In the genomic region with DNA sequence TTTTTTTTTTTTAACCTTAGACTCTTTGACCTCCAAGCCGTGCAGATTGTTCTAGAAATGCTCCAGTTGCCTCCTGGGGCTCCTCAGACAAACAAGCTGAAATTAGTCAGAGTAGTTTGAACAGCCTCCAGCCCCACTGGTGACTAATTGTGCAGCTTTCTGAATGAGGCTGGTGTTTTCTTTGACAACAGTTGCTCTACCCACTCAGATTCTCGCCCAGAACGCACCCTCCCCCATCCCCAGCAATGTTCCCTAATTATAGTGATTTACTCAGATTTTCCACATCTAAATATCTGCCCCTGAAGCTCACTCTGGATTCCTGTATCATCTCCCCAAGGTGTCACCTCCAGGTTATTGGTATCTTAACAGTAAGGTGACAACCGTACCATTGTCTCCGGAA, we compare ENCODE assay signal across 11 mouse cellular contexts.
DNase-seq lines count a peak whose midpoint lies in the region; ATAC-seq lines count a peak whose summit lies in the region.
"Had no signal": no experiment of that assay in that cellular context is flagged by ENCODE, and none has a peak within 500 bp of the region (broad histone marks: within the 10 kb centered on the region; RNA-seq: fewer than 3 reads in every experiment).

No protein-coding gene starts in this region.

- H3K4me3 ChIP-seq in kidney, embryonic 16.5 days (ENCODE audit: low read length): no peak overlapping the region
- no peak overlapping the region for H3K4me3 ChIP-seq in hindbrain, embryonic 11.5 days (ENCODE audit: low read depth, low read length)
- H3K4me3 ChIP-seq: hindbrain, embryonic 12.5 days; limb, embryonic 13.5 days; myocyte had no signal

- no peak overlapping the region for H3K9ac ChIP-seq in kidney, embryonic 16.5 days (replicated peaks; ENCODE audit: low read length)
- no peak overlapping the region for H3K9ac ChIP-seq in hindbrain, embryonic 11.5 days (ENCODE audit: low read depth, low read length)
- H3K9ac ChIP-seq: hindbrain, embryonic 12.5 days; limb, embryonic 13.5 days had no signal

- H3K4me1 ChIP-seq in kidney, embryonic 16.5 days (ENCODE audit: insufficient read depth, low read length): no peaks in the 10 kb centered on the region
- H3K4me1 ChIP-seq in hindbrain, embryonic 11.5 days (replicated peaks; ENCODE audit: control insufficient read depth, insufficient read depth, low read length): no peaks in the 10 kb centered on the region
- H3K4me1 ChIP-seq: hindbrain, embryonic 12.5 days; limb, embryonic 13.5 days had no signal

- no peaks in the 10 kb centered on the region for H3K27me3 ChIP-seq in kidney, embryonic 16.5 days (ENCODE audit: insufficient read depth, low read length)
- H3K27me3 ChIP-seq in hindbrain, embryonic 11.5 days (ENCODE audit: control insufficient read depth, insufficient read depth, low read length): no peaks in the 10 kb centered on the region
- H3K27me3 ChIP-seq: hindbrain, embryonic 12.5 days; limb, embryonic 13.5 days had no signal

- DNase-seq in kidney, postnatal 14 days: peak; percentile 10
- peak; percentile 32 to 55 for DNase-seq in adrenal gland, postnatal 36 days
- DNase-seq in layer of hippocampus, adult 8-10 months (ENCODE audit: low spot score in 2 of 2): peak; percentile 77 to 79
- peak; percentile 67 to 70 for DNase-seq in right cerebral cortex, postnatal 10 days (ENCODE audit: low spot score in 2 of 2)
- DNase-seq in urinary bladder, postnatal 25 days (ENCODE audit: low spot score): no peak
- DNase-seq in embryo, embryonic 10.5 days (ENCODE audit: low spot score): no peak
- no peak for DNase-seq in hindbrain, embryonic 11.5 days (ENCODE audit: low spot score)

- H3K9me3 ChIP-seq in kidney, embryonic 16.5 days (ENCODE audit: low read length): no peaks in the 10 kb centered on the region
- H3K9me3 ChIP-seq in hindbrain, embryonic 11.5 days (ENCODE audit: control insufficient read depth, low read length): no peaks in the 10 kb centered on the region
- H3K9me3 ChIP-seq: hindbrain, embryonic 12.5 days; limb, embryonic 13.5 days had no signal

- H3K36me3 ChIP-seq in kidney, embryonic 16.5 days (ENCODE audit: insufficient read depth, low read length): no peaks in the 10 kb centered on the region
- no peaks in the 10 kb centered on the region for H3K36me3 ChIP-seq in hindbrain, embryonic 11.5 days (ENCODE audit: control insufficient read depth, insufficient read depth, low read length)
- H3K36me3 ChIP-seq: hindbrain, embryonic 12.5 days; limb, embryonic 13.5 days had no signal

- 58% methylated on average over 5 of the region's 5 CpGs for WGBS in kidney, embryonic 16.5 days
- 73% methylated on average over 5 of the region's 5 CpGs for WGBS in hindbrain, embryonic 11.5 days

- ATAC-seq in kidney, embryonic 16.5 days (ENCODE audit: low FRiP score, low TSS enrichment): no peak
- no peak for ATAC-seq in hindbrain, embryonic 11.5 days (ENCODE audit: low FRiP score)

- H3K4me2 ChIP-seq in kidney, embryonic 16.5 days (replicated peaks; ENCODE audit: low read depth, low read length): no peak overlapping the region
- H3K4me2 ChIP-seq in hindbrain, embryonic 11.5 days (replicated peaks; ENCODE audit: low read depth, low read length): no peak overlapping the region
- H3K4me2 ChIP-seq: hindbrain, embryonic 12.5 days; limb, embryonic 13.5 days had no signal

- H3K27ac ChIP-seq in kidney, embryonic 16.5 days (ENCODE audit: low read length): no peak overlapping the region
- no peak overlapping the region for H3K27ac ChIP-seq in hindbrain, embryonic 11.5 days (ENCODE audit: low read depth, low read length)
- H3K27ac ChIP-seq: hindbrain, embryonic 12.5 days; limb, embryonic 13.5 days had no signal

Comparison
In these comparisons a context has a peak if more than half of its experiments do, and no peak if none do; other contexts are left out.
1. DNase-seq: peak in kidney, postnatal 14 days (single experiment), adrenal gland, postnatal 36 days (2 of 2), layer of hippocampus, adult 8-10 months (2 of 2) and right cerebral cortex, postnatal 10 days (2 of 2); none in urinary bladder, postnatal 25 days (single experiment), embryo, embryonic 10.5 days (single experiment) and hindbrain, embryonic 11.5 days (single experiment).